Mouse (Mus musculus) heart, embryonic 13.5 days (tissue): ENCODE measurements at regions not wholly inside any gene's neighbourhood (a gene's known extent, or its start where the extent isn't known, plus 50 kb on each side); places are given as distances from the start of the nearest gene placed in this dataset.
A peak's percentile ranks its signal among the peaks of the same experiment; 100 is the strongest.

Source experiments
- ATAC-seq: fragments of 200-750 bp; cut with Nextera tagmentation; 2 replicates; pipeline ENCODE4 v1.8.0; 2017; ENCODE audit warnings: moderate TSS enrichment; ENCODE audit not compliant: insufficient number of reproducible peaks, low FRiP score, low TSS enrichment; ENCODE audit errors: extremely low read depth
- H3K27ac ChIP-seq: fragments of 300-500 bp; sonication (generic); replicated peaks from 2 replicates; pipeline ENCODE4 v1.5.1; 2015; ENCODE audit warnings: moderate library complexity, mild to moderate bottlenecking, inconsistent platforms
- H3K27me3 ChIP-seq: fragments of 300-500 bp; sonication (generic); replicated peaks from 2 replicates; pipeline ENCODE4 v1.6.1; 2015; ENCODE audit warnings: mild to moderate bottlenecking, inconsistent platforms
- H3K36me3 ChIP-seq: fragments of 300-500 bp; sonication (generic); 2 replicates; pipeline ENCODE4 v1.6.1; 2015; ENCODE audit warnings: mild to moderate bottlenecking, inconsistent platforms
- H3K4me1 ChIP-seq: fragments of 300-500 bp; sonication (generic); 2 replicates; pipeline ENCODE4 v1.6.1; 2015; ENCODE audit warnings: inconsistent platforms
- H3K4me2 ChIP-seq: fragments of 300-500 bp; sonication (generic); 2 replicates; pipeline ENCODE4 v1.6.1; 2015; ENCODE audit warnings: inconsistent platforms, mild to moderate bottlenecking, moderate library complexity
- H3K4me3 ChIP-seq: fragments of 300-500 bp; sonication (generic); 2 replicates; pipeline ENCODE4 v1.5.1; 2015; ENCODE audit warnings: moderate library complexity, mild to moderate bottlenecking, inconsistent platforms
- H3K9ac ChIP-seq: fragments of 300-500 bp; sonication (generic); 2 replicates; pipeline ENCODE4 v1.6.1; 2015; ENCODE audit warnings: inconsistent platforms, mild to moderate bottlenecking, moderate library complexity
- H3K9me3 ChIP-seq: fragments of 300-500 bp; sonication (generic); 2 replicates; pipeline ENCODE4 v1.6.1; 2016; ENCODE audit warnings: inconsistent platforms
- WGBS: fragments of 180-500 bp; shearing (Covaris S2); methylation state at CpG from one replicate; pipeline ENCODE4 v1.1.7; 2015; ENCODE audit warnings: mixed read lengths; 5-methylcytosine and 5-hydroxymethylcytosine counted together

DNA sequence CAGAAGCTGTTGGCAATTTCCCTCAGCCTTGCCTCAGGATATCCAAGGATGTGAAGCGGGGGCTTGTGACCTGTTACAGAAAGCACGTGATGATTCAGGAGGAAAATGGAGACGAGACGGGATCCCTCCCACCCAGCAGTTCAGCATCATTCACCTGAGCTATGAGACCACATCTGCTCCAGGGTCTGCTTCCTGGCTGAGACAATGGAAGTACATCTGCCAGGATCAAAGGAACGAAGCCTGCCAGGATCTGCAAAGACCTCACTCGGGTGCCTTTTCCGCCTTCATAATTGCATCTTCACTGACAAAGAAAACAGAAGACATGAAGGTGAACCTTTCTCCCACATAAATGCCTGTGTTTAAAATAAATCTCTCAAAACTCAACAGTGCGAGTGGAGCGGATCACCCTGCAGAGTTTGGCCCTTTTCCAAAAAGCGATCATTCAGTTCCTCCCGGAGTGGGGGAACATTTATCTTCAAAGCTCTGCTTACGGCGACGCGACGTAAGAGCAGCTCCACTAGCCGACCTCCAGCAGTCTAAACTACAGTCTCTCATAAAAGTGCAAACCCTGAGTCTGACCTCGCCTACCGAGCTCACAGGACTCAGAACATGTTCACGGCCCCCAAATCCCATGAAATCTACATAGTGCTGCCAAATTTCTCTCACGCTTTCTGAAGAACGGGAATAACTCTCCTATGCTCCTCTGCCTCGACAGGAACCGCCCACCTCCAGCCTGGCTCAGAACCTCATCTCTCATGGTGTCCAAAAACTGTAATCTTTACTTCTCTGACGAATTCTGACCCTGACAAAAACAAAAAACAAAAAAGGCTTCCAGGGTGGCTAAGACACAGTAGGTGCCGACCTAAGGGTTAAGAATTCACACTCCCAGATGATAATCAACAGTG, 117.0 kb downstream of the Setd4 start:
- peak overlapping the region; percentile 43 for H3K4me2 ChIP-seq
- no peak overlapping the region for H3K27ac ChIP-seq
- no peak overlapping the region for H3K4me3 ChIP-seq
- no peak overlapping the region for H3K9ac ChIP-seq
- H3K27me3 ChIP-seq: peaks cover 4% of the 10 kb centered on the region; the same call in 1 of the 2 replicates
- H3K4me1 ChIP-seq: peaks cover 6% of the 10 kb centered on the region; the same call in 1 of the 2 replicates
- H3K9me3 ChIP-seq: no peaks in the 10 kb centered on the region
- H3K36me3 ChIP-seq: no peaks in the 10 kb centered on the region
- 53% methylated on average over 26 of the region's 26 CpGs for WGBS
- ATAC-seq: no peak

DNA sequence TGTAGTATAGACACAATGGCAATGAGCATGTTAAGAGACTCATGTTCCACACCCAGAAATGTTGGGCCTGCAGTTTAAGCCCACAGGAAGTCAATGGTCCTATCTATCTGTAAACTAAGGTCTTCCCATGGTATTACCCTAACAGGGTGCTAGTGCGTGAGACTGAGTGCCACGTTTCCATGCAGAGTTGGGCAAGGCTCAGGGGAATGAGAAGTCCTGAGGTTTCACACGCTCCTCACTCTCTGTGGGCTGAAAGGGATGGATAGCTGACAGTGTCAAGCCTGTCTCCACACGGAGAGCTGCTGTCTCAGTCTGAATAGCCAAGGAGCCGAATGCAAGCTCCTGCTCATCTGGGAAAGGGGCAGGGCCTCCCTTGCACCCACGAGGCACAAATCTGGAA, 133.9 kb downstream of the Setd4 start:
- Histone ChIP-seq H3K27me3 (0 out of 2 replicates have a peak, but pooled peaks cover 4% of the 10 kb centered on the region), H3K4me1 (no peaks in the 10 kb centered on the region), H3K36me3 (no peaks in the 10 kb centered on the region), H3K27ac (no peak overlapping the region), H3K9ac (no peak overlapping the region), H3K4me2 (no peak overlapping the region), H3K4me3 (no peak overlapping the region), H3K9me3 (peaks cover 6% of the 10 kb centered on the region; the same call in 1 of the 2 replicates)
- WGBS: 76% methylated on average over 6 of the region's 6 CpGs
- no peak for ATAC-seq

DNA sequence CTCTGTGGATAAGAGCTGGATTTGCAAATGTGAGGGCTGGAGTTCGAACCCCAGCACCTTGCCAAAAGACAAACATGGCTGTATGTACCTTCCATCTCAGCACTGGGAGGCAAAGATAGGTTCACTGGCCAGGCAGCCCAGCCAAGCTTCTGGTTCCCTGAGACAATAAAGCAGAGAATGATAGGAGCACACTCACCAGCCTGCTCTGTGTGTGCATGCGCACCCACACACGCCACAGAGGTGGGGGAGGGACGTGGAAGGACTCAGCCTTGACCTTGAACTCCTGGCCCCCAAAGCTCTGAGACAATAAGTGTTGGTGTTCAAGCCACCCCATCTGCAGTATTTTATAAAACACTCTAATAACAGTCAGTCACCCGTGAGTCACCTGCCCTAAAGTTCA, 138.1 kb downstream of the Setd4 start:
- Histone ChIP-seq H3K27me3 (0 out of 2 replicates have a peak, but pooled peaks cover 9% of the 10 kb centered on the region), H3K9me3 (no peaks in the 10 kb centered on the region), H3K27ac (no peak overlapping the region), H3K4me1 (peaks cover 18% of the 10 kb centered on the region), H3K4me3 (no peak overlapping the region), H3K4me2 (no peak overlapping the region), H3K9ac (no peak overlapping the region), H3K36me3 (no peaks in the 10 kb centered on the region)
- WGBS: 81% methylated on average over 5 of the region's 5 CpGs
- no peak for ATAC-seq

DNA sequence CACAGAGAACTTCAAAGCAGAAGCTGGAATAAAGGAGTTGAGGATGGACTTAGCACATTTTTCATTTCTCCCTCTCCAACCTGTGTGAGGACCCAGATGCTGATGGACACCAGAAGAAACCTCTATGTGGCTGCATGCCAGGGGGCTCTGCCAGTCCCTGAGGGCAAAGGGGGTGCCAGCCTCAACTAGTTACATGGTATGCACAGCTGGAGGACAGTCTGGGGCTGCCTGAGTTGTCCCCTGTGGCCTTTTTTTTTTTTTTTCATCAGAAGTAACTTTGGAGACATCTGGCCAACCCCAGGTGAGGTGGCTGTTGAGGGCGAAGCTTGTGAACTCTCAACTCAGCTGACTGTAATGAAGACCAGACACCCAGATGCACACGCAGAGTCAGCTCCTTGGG, 139.0 kb downstream of the Setd4 start:
- H3K9ac ChIP-seq: no peak overlapping the region
- no peak overlapping the region for H3K27ac ChIP-seq
- H3K36me3 ChIP-seq: no peaks in the 10 kb centered on the region
- H3K9me3 ChIP-seq: no peaks in the 10 kb centered on the region
- no peak overlapping the region for H3K4me3 ChIP-seq
- WGBS: 51% methylated on average over 2 of the region's 2 CpGs
- peaks cover 16% of the 10 kb centered on the region for H3K27me3 ChIP-seq
- no peak for ATAC-seq
- H3K4me1 ChIP-seq: peaks cover 23% of the 10 kb centered on the region
- no peak overlapping the region for H3K4me2 ChIP-seq

DNA sequence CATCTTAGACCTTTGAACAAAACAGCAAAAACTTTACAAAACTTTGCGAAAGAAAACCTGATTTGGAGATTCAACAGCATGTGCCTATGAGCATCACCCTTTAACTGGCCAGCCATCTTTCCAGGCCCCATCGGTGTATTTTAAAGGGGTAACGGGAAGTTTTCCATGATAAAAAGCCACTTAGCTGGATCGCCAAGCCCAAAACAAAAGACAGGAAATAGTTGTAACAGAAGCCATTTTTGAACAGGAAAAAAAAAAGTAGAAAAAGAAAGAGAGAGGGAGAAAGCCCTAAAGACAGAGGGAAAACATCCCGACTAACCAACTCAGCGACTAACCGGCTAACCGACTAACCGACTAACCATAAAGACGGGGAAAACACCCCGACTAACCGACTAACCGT, 140.5 kb downstream of the Setd4 start:
- H3K4me3 ChIP-seq: no peak overlapping the region
- no peaks in the 10 kb centered on the region for H3K9me3 ChIP-seq
- H3K9ac ChIP-seq: no peak overlapping the region
- no peak for ATAC-seq
- H3K27ac ChIP-seq: no peak overlapping the region
- peaks cover 23% of the 10 kb centered on the region for H3K27me3 ChIP-seq
- no peak overlapping the region for H3K4me2 ChIP-seq
- WGBS: 78% methylated on average over 13 of the region's 13 CpGs
- H3K36me3 ChIP-seq: no peaks in the 10 kb centered on the region
- H3K4me1 ChIP-seq: peaks cover 35% of the 10 kb centered on the region

DNA sequence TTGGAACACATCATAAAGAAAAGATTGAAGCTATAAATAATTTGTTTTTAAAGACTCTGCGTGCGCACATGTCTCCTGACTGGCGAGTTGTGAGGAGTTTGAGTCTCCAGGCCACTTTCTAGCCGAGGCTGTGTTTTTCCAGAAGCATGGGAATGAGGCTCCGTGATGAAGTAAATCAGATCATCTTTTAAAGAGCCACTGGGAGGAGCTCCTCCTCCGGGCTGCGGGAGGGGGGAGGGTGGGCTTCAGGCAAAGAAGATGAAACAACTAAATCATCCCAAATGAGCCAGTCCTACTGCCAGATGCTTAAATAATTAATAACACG, 141.6 kb downstream of the Setd4 start:
- H3K27me3 ChIP-seq: peaks cover 27% of the 10 kb centered on the region
- 0 out of 2 replicates have a peak overlapping the region, but pooled peaks have one; percentile 7 for H3K9ac ChIP-seq
- H3K4me1 ChIP-seq: peaks cover 35% of the 10 kb centered on the region
- WGBS: 29% methylated on average over 8 of the region's 8 CpGs
- H3K36me3 ChIP-seq: no peaks in the 10 kb centered on the region
- no peak overlapping the region for H3K4me3 ChIP-seq
- no peaks in the 10 kb centered on the region for H3K9me3 ChIP-seq
- H3K27ac ChIP-seq: peak overlapping the region; percentile 81
- H3K4me2 ChIP-seq: peak overlapping the region; percentile 46
- no peak for ATAC-seq

DNA sequence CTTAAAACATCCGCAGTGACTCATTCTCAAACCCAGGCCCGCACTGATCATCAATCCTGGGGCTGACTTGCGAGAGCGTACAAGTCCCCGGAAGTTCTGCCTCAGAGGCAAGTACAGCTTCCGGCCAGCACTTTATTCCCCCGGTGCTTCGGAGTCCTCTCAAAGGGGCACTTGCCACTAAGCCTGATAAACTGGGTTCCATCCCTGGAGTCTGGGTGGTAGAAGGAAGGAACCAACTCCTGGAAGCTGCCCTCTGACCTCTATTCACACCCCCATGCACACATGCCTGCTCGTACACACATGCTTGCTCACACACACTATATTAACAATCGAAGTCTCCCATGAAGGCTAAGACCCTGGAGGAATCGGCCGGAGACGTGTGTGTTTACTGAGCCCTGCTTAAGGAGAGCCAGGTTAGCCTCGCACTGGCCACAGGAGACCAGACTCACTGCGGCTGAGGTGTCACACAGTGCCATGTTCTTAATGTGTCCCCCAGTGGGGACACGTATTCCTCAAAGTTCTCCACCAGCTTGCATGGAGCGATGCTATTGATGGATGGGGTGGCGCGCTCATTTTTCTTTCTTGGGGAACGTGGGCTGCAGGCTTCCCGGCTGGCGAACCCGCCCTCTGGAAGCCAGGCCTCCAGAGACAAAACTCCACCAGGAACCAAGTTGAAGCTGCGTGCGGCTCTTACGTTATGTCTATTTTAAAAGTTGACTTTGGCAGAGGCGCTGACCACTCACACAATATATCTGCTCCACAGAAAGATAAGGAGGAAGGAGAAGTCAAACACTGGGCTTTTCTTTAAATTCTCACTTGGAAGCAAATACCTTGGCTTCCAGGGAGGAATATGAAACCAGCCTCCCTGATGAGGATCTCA, 142.2 kb downstream of the Setd4 start:
- no peak for ATAC-seq
- H3K9me3 ChIP-seq: no peaks in the 10 kb centered on the region
- H3K4me2 ChIP-seq: peak overlapping the region; percentile 46
- H3K27me3 ChIP-seq: peaks cover 23% of the 10 kb centered on the region
- WGBS: 46% methylated on average over 27 of the region's 27 CpGs
- H3K9ac ChIP-seq: peak overlapping the region; percentile 21; the same call in 1 of the 2 replicates
- H3K36me3 ChIP-seq: no peaks in the 10 kb centered on the region
- H3K27ac ChIP-seq: peak overlapping the region; percentile 81
- no peak overlapping the region for H3K4me3 ChIP-seq
- H3K4me1 ChIP-seq: peaks cover 35% of the 10 kb centered on the region

DNA sequence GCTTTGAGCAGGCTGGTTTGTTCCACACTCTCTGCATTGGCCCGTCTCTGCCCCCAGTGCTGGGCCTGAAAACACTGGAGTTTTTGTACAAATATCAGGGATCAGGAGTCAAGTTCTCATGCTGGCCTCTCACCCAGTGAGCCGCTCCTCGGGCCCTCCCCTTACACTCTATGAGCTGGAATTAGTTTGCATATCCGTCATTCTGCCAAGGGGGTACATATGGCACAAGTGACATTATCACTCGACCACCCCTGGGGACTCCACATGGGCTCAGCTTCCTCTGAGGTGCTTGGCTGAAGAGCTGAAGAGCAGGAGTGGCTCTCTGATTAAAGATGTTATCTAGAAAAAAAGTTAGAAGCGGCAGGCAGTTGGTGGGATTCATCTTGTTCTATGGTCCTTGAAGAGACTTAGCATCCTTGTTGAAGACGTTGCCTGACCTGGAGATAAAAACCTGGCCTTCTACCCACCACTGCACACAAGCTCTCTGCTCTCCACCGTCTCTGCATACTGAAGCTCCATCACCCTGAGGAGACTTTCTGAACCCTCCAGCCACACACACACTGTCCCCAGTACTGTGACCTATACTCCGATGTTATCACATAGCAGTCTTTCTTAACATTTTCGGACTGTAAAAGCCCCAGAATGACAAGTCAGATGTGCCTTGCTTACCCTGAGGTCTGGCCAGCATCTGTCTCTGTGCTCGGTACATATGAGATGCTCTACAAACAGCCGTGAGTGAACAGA, 144.2 kb downstream of the Setd4 start:
- no peaks in the 10 kb centered on the region for H3K36me3 ChIP-seq
- ATAC-seq: peak; percentile 39; the same call in 1 of the 2 replicates
- H3K4me2 ChIP-seq: no peak overlapping the region
- peaks cover 35% of the 10 kb centered on the region for H3K4me1 ChIP-seq
- H3K27ac ChIP-seq: peak overlapping the region; percentile 60
- WGBS: 41% methylated on average over 12 of the region's 12 CpGs
- H3K4me3 ChIP-seq: no peak overlapping the region
- H3K9me3 ChIP-seq: no peaks in the 10 kb centered on the region
- no peak overlapping the region; the same call in 1 of the 2 replicates for H3K9ac ChIP-seq
- peaks cover 26% of the 10 kb centered on the region for H3K27me3 ChIP-seq

DNA sequence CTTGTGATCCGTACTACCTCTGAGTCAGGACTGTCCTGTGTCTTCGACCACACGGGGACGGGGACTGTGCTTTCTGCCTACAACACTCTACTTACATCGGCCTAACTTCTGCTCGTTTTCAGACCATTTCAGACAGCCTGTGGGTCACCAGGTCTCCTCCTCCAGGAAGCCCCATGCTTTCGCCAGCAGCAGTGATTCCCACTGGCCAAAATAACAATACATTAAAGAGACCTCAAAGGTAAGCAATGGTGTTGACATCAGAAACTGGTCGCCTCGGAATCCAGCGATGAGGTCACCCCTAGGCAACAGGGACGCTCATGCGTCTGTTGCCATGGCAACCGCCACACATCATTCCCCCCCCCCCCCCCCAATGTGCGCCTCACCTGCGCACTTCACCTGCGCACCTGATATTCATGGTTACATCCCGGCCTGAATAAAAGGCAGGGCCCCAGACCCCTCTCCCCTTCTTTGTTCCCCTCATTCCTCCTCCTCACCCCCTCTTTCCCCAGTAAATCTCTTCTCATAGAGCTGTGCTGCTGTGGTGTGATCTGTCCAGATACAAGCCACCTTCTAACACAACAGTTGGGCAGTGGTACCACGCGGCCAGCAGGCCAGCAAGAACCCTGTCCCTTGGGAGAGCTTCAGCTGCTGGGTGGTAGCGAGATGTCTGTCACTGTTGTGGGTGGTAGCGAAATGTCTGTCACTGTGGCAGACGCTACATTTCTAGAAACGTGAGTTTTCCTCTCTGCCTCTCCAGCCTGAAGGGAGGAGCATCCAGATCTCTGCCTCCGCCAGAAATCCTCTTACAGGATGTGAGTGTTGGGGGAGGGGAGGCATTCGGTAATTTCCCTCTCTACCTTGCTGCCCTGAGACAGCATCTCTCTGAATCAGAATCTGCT, 145.0 kb downstream of the Setd4 start:
- Histone ChIP-seq H3K36me3 (no peaks in the 10 kb centered on the region), H3K27ac (peak overlapping the region; percentile 60), H3K9me3 (no peaks in the 10 kb centered on the region), H3K27me3 (peaks cover 26% of the 10 kb centered on the region), H3K4me1 (peaks cover 35% of the 10 kb centered on the region), H3K9ac (peak overlapping the region; percentile 13; the same call in 1 of the 2 replicates), H3K4me3 (no peak overlapping the region), H3K4me2 (peak overlapping the region; percentile 27; the same call in 1 of the 2 replicates)
- WGBS: 32% methylated on average over 25 of the region's 25 CpGs
- no peak for ATAC-seq

DNA sequence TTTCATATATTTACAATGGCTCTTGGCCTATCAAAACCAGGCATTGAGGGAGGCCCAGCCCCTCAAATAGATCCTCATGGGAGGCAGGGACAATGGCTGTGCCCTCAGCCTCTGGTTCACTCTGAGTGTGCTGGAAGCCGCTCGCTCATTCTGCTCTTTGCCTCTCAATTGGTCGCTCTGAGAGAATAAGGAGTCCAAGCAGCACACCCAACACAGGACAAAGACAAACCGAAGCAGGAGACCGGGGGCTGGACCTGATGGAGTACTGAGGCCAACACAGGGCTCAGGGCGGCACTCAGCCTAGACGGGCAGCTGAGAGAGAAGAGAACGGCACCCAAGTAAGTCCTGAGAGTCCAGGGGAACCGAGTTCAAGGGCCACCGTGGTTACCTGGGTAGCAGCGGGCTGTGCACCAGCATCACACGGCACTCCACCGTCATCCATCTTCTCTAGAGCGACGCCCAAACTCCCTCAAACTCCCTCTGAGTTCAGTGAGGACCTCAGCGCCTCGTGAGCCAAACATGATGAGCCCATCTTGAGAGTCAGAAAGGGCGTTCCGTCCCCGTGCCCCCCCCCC, 145.8 kb downstream of the Setd4 start:
- Histone ChIP-seq H3K9me3 (no peaks in the 10 kb centered on the region), H3K9ac (no peak overlapping the region), H3K4me1 (peaks cover 35% of the 10 kb centered on the region), H3K27me3 (peaks cover 32% of the 10 kb centered on the region), H3K36me3 (no peaks in the 10 kb centered on the region), H3K27ac (no peak overlapping the region), H3K4me2 (no peak overlapping the region), H3K4me3 (no peak overlapping the region)
- 82% methylated on average over 19 of the region's 20 CpGs for WGBS
- no peak for ATAC-seq
